In the genomic region with DNA sequence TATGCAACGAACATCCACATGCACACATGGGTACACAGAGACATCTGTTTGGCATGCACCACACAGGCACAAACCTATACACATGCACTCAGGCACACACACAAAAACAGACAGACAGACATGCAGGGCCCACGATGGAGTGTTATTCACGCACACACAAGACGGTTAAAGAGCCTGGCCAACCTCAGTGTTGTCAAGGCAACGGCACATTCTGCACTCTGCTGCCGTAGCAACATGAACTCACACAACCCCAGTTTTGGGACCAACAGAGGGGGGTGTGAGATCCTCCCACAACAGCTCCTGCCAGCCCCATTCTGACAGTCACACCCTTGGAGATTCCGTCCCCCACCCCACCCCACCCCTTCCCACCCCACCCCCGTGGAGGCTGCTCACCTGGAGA, we compare ENCODE assay signal across 9 mouse cellular contexts. TPM values are rescaled to one million over a fixed set of nuclear protein-coding genes. Genes with fewer than 3 reads are reported as not detected.
DNase-seq lines count a peak whose midpoint lies in the region; ATAC-seq lines count a peak whose summit lies in the region.
"Had no signal": no experiment of that assay in that cellular context is flagged by ENCODE, and none has a peak within 500 bp of the region (broad histone marks: within the 10 kb centered on the region; RNA-seq: fewer than 3 reads in every experiment).

No protein-coding gene starts in this region.

- WGBS in hindbrain, embryonic 11.5 days, result 32% methylated on average over 8 of the region's 8 CpGs

- H3K9ac ChIP-seq in hindbrain, embryonic 11.5 days (ENCODE audit: low read depth, low read length), result no peak overlapping the region

- no peaks in the 10 kb centered on the region for H3K36me3 ChIP-seq in hindbrain, embryonic 11.5 days (ENCODE audit: control insufficient read depth, insufficient read depth, low read length)

- DNase-seq in lung, postnatal 10 days, result peak; percentile 71
- DNase-seq in lung, adult 18-20 months, result no peak
- DNase-seq in hindbrain, embryonic 11.5 days (ENCODE audit: low spot score), result peak; percentile 63
- peak; percentile 66 for DNase-seq in mesoderm, embryonic 11.5 days (ENCODE audit: low read depth, low spot score)
- no peak for DNase-seq in kidney, postnatal 36 days
- DNase-seq in spleen, postnatal 14 days (ENCODE audit: low spot score in 2 of 2), result no peak
- DNase-seq in spleen, adult 12 weeks (ENCODE audit: low spot score), result no peak
- no peak for DNase-seq in kidney, adult 18-20 months

- peak; percentile 63 for ATAC-seq in hindbrain, embryonic 11.5 days (ENCODE audit: low FRiP score)

- peaks cover 7% of the 10 kb centered on the region; the same call in 1 of the 2 replicates for H3K4me1 ChIP-seq in hindbrain, embryonic 11.5 days (replicated peaks; ENCODE audit: control insufficient read depth, insufficient read depth, low read length)

- no peak overlapping the region for H3K27ac ChIP-seq in hindbrain, embryonic 11.5 days (ENCODE audit: low read depth, low read length)
- H3K27ac ChIP-seq: kidney, postnatal 0 days had no signal

- no peak overlapping the region for H3K4me2 ChIP-seq in hindbrain, embryonic 11.5 days (replicated peaks; ENCODE audit: low read depth, low read length)

- no peaks in the 10 kb centered on the region for H3K9me3 ChIP-seq in hindbrain, embryonic 11.5 days (ENCODE audit: control insufficient read depth, low read length)

- no peaks in the 10 kb centered on the region for H3K27me3 ChIP-seq in hindbrain, embryonic 11.5 days (ENCODE audit: control insufficient read depth, insufficient read depth, low read length)

- no peak overlapping the region for H3K4me3 ChIP-seq in hindbrain, embryonic 11.5 days (ENCODE audit: low read depth, low read length)

RNA-seq across cellular contexts. Expression of a gene that starts 12.0 kb away (rescaled TPM):
- 2.0 and 2.4 TPM in 2 replicates for polyA plus RNA-seq in hindbrain, embryonic 11.5 days (2014; fragmentation: Nextera tagmentation; extraction: Ambion mirVana)

RNA-seq across cellular contexts. Expression of a gene that starts 25.4 kb away (rescaled TPM):
- polyA plus RNA-seq in hindbrain, embryonic 11.5 days (2014; fragmentation: Nextera tagmentation; extraction: Ambion mirVana), result 29.2 and 31.2 TPM in 2 replicates

RNA-seq across cellular contexts. Expression of a gene that starts 29.9 kb away (rescaled TPM):
- polyA plus RNA-seq in hindbrain, embryonic 11.5 days (2014; fragmentation: Nextera tagmentation; extraction: Ambion mirVana), result 0.11 and 0.32 TPM in 2 replicates

RNA-seq across cellular contexts. Expression of a gene that starts 49.4 kb away (rescaled TPM):
- polyA plus RNA-seq in hindbrain, embryonic 11.5 days (2014; fragmentation: Nextera tagmentation; extraction: Ambion mirVana), result 6.7 and 8.4 TPM in 2 replicates

RNA-seq across cellular contexts. Expression of a gene that starts 57.4 kb away (rescaled TPM):
- polyA plus RNA-seq in hindbrain, embryonic 11.5 days (2014; fragmentation: Nextera tagmentation; extraction: Ambion mirVana), result 1.8 TPM in 2 replicates

Comparison
In these comparisons a context has a peak if more than half of its experiments do, and no peak if none do; other contexts are left out.
1. DNase-seq: peak in lung, postnatal 10 days (single experiment), hindbrain, embryonic 11.5 days (single experiment) and mesoderm, embryonic 11.5 days (single experiment); none in lung, adult 18-20 months (0 of 2), kidney, postnatal 36 days (0 of 2), spleen, postnatal 14 days (0 of 2), spleen, adult 12 weeks (single experiment) and kidney, adult 18-20 months (single experiment).